Mouse (Mus musculus): ENCODE results near the gene Dpp3.

- TF ChIP-seq CTCF (IDR thresholded peaks at IDR 0.05; ENCODE audit: borderline replicate concordance, insufficient read depth, low read depth, low read length) (no peak), POLR2A (IDR thresholded peaks at IDR 0.05; ENCODE audit: borderline replicate concordance, insufficient read depth, low read length) (no peak)
Observed at GRCm38 (mm10) chr19:4865147-4865546, 62.9 kb downstream of the Dpp3 start.
